Mouse (Mus musculus): Measurements from ENCODE around the gene Sft2d1. TPM values are rescaled to one million over a fixed set of nuclear protein-coding genes. Genes with fewer than 3 reads are reported as not detected.

Gene Sft2d1
- polyA plus RNA-seq, 1 experiment from 2014 or later: 67.3 TPM

GRCm38 (mm10) chr17:8341360-8341963 lies 30.6 kb downstream of the Sft2d1 start:
- no peak overlapping the region for H3K27ac ChIP-seq (ENCODE audit: low read depth, low read length)
- H3K9me3 ChIP-seq (ENCODE audit: control insufficient read depth, low read length): no peaks in the 10 kb centered on the region
- H3K4me2 ChIP-seq (ENCODE audit: low read depth): peak overlapping the region; percentile 92
- no peaks in the 10 kb centered on the region for H3K36me3 ChIP-seq (ENCODE audit: control insufficient read depth, insufficient read depth, low read length)
- peak overlapping the region; percentile 75 for H3K9ac ChIP-seq (ENCODE audit: low read length)
- DNase-seq (ENCODE audit: low spot score) (no peak), ATAC-seq (ENCODE audit: insufficient read depth, low FRiP score, low TSS enrichment) (peak; percentile 58)
- peaks cover 42% of the 10 kb centered on the region for H3K27me3 ChIP-seq (ENCODE audit: control insufficient read depth, insufficient read depth, low read length)
- 11% methylated on average over 40 of the region's 46 CpGs for WGBS
- peaks cover 10% of the 10 kb centered on the region for H3K4me1 ChIP-seq (ENCODE audit: control insufficient read depth, insufficient read depth, low read length)
- H3K4me3 ChIP-seq (ENCODE audit: low read depth, low read length): peak overlapping the region; percentile 50

GRCm38 (mm10) chr17:8342706-8343105 lies 31.8 kb downstream of the Sft2d1 start:
- H3K4me2 ChIP-seq (ENCODE audit: low read depth): no peak overlapping the region
- ATAC-seq (ENCODE audit: insufficient read depth, low FRiP score, low TSS enrichment) (no peak), DNase-seq (ENCODE audit: low spot score) (no peak)
- H3K9me3 ChIP-seq (ENCODE audit: control insufficient read depth, low read length): no peaks in the 10 kb centered on the region
- H3K36me3 ChIP-seq (ENCODE audit: control insufficient read depth, insufficient read depth, low read length): no peaks in the 10 kb centered on the region
- H3K4me1 ChIP-seq (ENCODE audit: control insufficient read depth, insufficient read depth, low read length): peaks cover 10% of the 10 kb centered on the region
- H3K9ac ChIP-seq (ENCODE audit: low read length): no peak overlapping the region
- no peak overlapping the region for H3K4me3 ChIP-seq (ENCODE audit: low read depth, low read length)
- no peak overlapping the region for H3K27ac ChIP-seq (ENCODE audit: low read depth, low read length)
- WGBS: 60% methylated on average over 5 of the region's 5 CpGs
- peaks cover 42% of the 10 kb centered on the region for H3K27me3 ChIP-seq (ENCODE audit: control insufficient read depth, insufficient read depth, low read length)

DNA sequence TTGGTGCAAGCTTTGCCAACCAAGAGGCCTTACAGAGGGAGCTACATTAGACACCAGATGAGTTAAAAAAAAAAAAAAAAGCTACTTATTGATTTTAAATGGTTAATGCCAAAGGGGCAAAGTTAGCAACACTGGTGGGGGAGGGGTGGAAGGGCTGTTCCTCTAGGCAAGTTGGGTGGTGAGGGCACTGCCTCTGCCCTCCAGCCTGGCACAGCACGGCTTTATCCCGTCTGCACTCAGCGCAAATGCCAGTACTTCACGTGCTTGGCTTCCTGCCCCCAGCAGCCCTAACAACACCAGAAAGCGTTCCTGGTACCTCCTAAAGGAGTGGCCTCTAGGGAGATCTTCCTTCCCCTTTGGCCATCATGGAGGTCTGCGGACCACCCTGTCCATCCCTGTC lies 32.5 kb downstream of the Sft2d1 start:
- H3K36me3 ChIP-seq (ENCODE audit: control insufficient read depth, insufficient read depth, low read length): no peaks in the 10 kb centered on the region
- no peak overlapping the region for H3K4me2 ChIP-seq (ENCODE audit: low read depth)
- peaks cover 10% of the 10 kb centered on the region for H3K4me1 ChIP-seq (ENCODE audit: control insufficient read depth, insufficient read depth, low read length)
- no peak for ATAC-seq (ENCODE audit: insufficient read depth, low FRiP score, low TSS enrichment)
- 75% methylated on average over 6 of the region's 6 CpGs for WGBS
- no peak overlapping the region for H3K9ac ChIP-seq (ENCODE audit: low read length)
- no peak overlapping the region for H3K4me3 ChIP-seq (ENCODE audit: low read depth, low read length)
- no peaks in the 10 kb centered on the region for H3K9me3 ChIP-seq (ENCODE audit: control insufficient read depth, low read length)
- no peak for DNase-seq (ENCODE audit: low spot score)
- H3K27ac ChIP-seq (ENCODE audit: low read depth, low read length): no peak overlapping the region
- H3K27me3 ChIP-seq (ENCODE audit: control insufficient read depth, insufficient read depth, low read length): peaks cover 42% of the 10 kb centered on the region

- no peak for DNase-seq (ENCODE audit: low spot score)
- Histone ChIP-seq H3K36me3 (ENCODE audit: control insufficient read depth, insufficient read depth, low read length) (no peaks in the 10 kb centered on the region), H3K9ac (ENCODE audit: low read length) (no peak overlapping the region), H3K27ac (ENCODE audit: low read depth, low read length) (no peak overlapping the region), H3K9me3 (ENCODE audit: control insufficient read depth, low read length) (no peaks in the 10 kb centered on the region), H3K27me3 (ENCODE audit: control insufficient read depth, insufficient read depth, low read length) (no peaks in the 10 kb centered on the region), H3K4me3 (ENCODE audit: low read depth, low read length) (no peak overlapping the region), H3K4me1 (ENCODE audit: control insufficient read depth, insufficient read depth, low read length) (no peaks in the 10 kb centered on the region), H3K4me2 (ENCODE audit: low read depth) (no peak overlapping the region)
- WGBS: 87% methylated on average over 5 of the region's 5 CpGs
- ATAC-seq (ENCODE audit: insufficient read depth, low FRiP score, low TSS enrichment): no peak
Observed at GRCm38 (mm10) chr17:8347765-8348285, 36.9 kb downstream of the Sft2d1 start.

GRCm38 (mm10) chr17:8348941-8349340 lies 38.0 kb downstream of the Sft2d1 start:
- no peak overlapping the region for H3K4me2 ChIP-seq (ENCODE audit: low read depth)
- no peak for ATAC-seq (ENCODE audit: insufficient read depth, low FRiP score, low TSS enrichment)
- WGBS: 91% methylated on average over 4 of the region's 4 CpGs

GRCm38 (mm10) chr17:8351088-8351487 lies 40.2 kb downstream of the Sft2d1 start:
- 55% methylated on average over 7 of the region's 7 CpGs for WGBS
- H3K4me3 ChIP-seq (ENCODE audit: low read depth, low read length): no peak overlapping the region
- H3K27ac ChIP-seq (ENCODE audit: low read depth, low read length): no peak overlapping the region
- H3K9ac ChIP-seq (ENCODE audit: low read length): no peak overlapping the region
- H3K36me3 ChIP-seq (ENCODE audit: control insufficient read depth, insufficient read depth, low read length): no peaks in the 10 kb centered on the region
- no peaks in the 10 kb centered on the region for H3K27me3 ChIP-seq (ENCODE audit: control insufficient read depth, insufficient read depth, low read length)
- DNase-seq (ENCODE audit: low spot score) (no peak), ATAC-seq (ENCODE audit: insufficient read depth, low FRiP score, low TSS enrichment) (no peak)
- no peak overlapping the region for H3K4me2 ChIP-seq (ENCODE audit: low read depth)
- no peaks in the 10 kb centered on the region for H3K4me1 ChIP-seq (ENCODE audit: control insufficient read depth, insufficient read depth, low read length)
- no peaks in the 10 kb centered on the region for H3K9me3 ChIP-seq (ENCODE audit: control insufficient read depth, low read length)

More at GRCm38 (mm10) chr17:8348941-8349340, 38.0 kb downstream of the Sft2d1 start:
- no peak for DNase-seq (ENCODE audit: low spot score)
- no peaks in the 10 kb centered on the region for H3K9me3 ChIP-seq (ENCODE audit: control insufficient read depth, low read length)
- no peaks in the 10 kb centered on the region for H3K36me3 ChIP-seq (ENCODE audit: control insufficient read depth, insufficient read depth, low read length)
- H3K27ac ChIP-seq (ENCODE audit: low read depth, low read length): no peak overlapping the region
- H3K4me3 ChIP-seq (ENCODE audit: low read depth, low read length): no peak overlapping the region
- H3K4me1 ChIP-seq (ENCODE audit: control insufficient read depth, insufficient read depth, low read length): no peaks in the 10 kb centered on the region
- no peak overlapping the region for H3K9ac ChIP-seq (ENCODE audit: low read length)
- H3K27me3 ChIP-seq (ENCODE audit: control insufficient read depth, insufficient read depth, low read length): no peaks in the 10 kb centered on the region

DNA sequence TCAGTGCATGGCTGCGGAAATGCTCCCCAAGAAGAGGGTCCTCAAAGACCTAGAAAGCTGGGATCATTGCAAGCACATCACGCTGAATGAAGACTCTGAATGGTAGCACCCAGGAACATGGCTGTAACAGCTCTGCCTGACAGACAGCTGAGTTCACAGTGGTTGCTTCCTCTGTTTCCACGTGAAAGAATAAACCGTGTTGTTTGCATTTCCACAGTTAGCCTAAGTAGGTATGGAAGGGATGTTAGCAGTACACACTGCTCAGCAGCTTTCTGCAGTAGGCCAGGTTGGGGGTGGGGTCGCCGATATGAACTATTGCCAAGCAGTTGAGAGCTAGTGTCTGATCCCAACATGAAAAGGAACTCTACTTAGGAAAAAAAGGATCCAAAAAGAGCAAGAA lies 44.8 kb downstream of the Sft2d1 start, which contains the start of gene T2:
Gene T2, plus strand, starts transcription at position 301 of the 400 bp plus-strand sequence.
- Histone ChIP-seq H3K9me3 (ENCODE audit: control insufficient read depth, low read length) (no peaks in the 10 kb centered on the region), H3K4me1 (ENCODE audit: control insufficient read depth, insufficient read depth, low read length) (no peaks in the 10 kb centered on the region), H3K4me2 (ENCODE audit: low read depth) (no peak within 1 kb of the TSS), H3K4me3 (ENCODE audit: low read depth, low read length) (no peak within 1 kb of the TSS), H3K27me3 (ENCODE audit: control insufficient read depth, insufficient read depth, low read length) (no peaks in the 10 kb centered on the region), H3K9ac (ENCODE audit: low read length) (no peak within 1 kb of the TSS), H3K36me3 (ENCODE audit: control insufficient read depth, insufficient read depth, low read length) (no peaks in the 10 kb centered on the region), H3K27ac (ENCODE audit: low read depth, low read length) (no peak within 1 kb of the TSS)
- ATAC-seq (ENCODE audit: insufficient read depth, low FRiP score, low TSS enrichment) (no peak), DNase-seq (ENCODE audit: low spot score) (no peak)
- 88% methylated on average over 6 of the region's 6 CpGs for WGBS

DNA sequence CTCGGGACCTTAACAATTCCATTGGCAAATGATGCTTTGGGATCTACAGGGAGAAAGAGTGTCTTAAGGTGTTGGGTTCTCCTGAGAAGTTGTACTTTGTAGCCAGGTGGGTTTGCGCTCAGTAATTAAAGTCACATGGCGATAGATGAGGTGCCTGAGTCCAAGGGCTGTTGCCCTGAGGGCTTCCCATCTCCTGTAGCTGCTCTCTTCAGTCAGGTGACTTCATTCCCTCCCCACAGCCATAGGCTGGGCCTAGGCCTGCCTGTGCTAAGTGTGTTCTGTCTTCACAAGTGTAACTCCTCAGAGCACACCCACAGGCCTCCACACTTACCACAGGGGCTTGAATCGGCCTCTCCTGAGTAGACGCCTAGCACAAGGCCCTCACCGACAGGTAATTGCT lies 46.6 kb downstream of the Sft2d1 start:
- no peaks in the 10 kb centered on the region for H3K27me3 ChIP-seq (ENCODE audit: control insufficient read depth, insufficient read depth, low read length)
- H3K4me3 ChIP-seq (ENCODE audit: low read depth, low read length): no peak overlapping the region
- no peak overlapping the region for H3K4me2 ChIP-seq (ENCODE audit: low read depth)
- WGBS: 89% methylated on average over 6 of the region's 6 CpGs
- no peak for DNase-seq (ENCODE audit: low spot score)
- no peaks in the 10 kb centered on the region for H3K4me1 ChIP-seq (ENCODE audit: control insufficient read depth, insufficient read depth, low read length)
- no peak overlapping the region for H3K27ac ChIP-seq (ENCODE audit: low read depth, low read length)
- no peak for ATAC-seq (ENCODE audit: insufficient read depth, low FRiP score, low TSS enrichment)
- no peaks in the 10 kb centered on the region for H3K9me3 ChIP-seq (ENCODE audit: control insufficient read depth, low read length)
- H3K36me3 ChIP-seq (ENCODE audit: control insufficient read depth, insufficient read depth, low read length): no peaks in the 10 kb centered on the region
- H3K9ac ChIP-seq (ENCODE audit: low read length): no peak overlapping the region

- Histone ChIP-seq H3K4me1 (ENCODE audit: control insufficient read depth, insufficient read depth, low read length) (no peaks in the 10 kb centered on the region), H3K27ac (ENCODE audit: low read depth, low read length) (no peak overlapping the region), H3K9me3 (ENCODE audit: control insufficient read depth, low read length) (no peaks in the 10 kb centered on the region), H3K4me2 (ENCODE audit: low read depth) (no peak overlapping the region), H3K9ac (ENCODE audit: low read length) (no peak overlapping the region), H3K4me3 (ENCODE audit: low read depth, low read length) (no peak overlapping the region), H3K27me3 (ENCODE audit: control insufficient read depth, insufficient read depth, low read length) (no peaks in the 10 kb centered on the region), H3K36me3 (ENCODE audit: control insufficient read depth, insufficient read depth, low read length) (no peaks in the 10 kb centered on the region)
- ATAC-seq (ENCODE audit: insufficient read depth, low FRiP score, low TSS enrichment): no peak
- no peak for DNase-seq (ENCODE audit: low spot score)
- 91% methylated on average over 5 of the region's 5 CpGs for WGBS
Observed at GRCm38 (mm10) chr17:8360876-8361275, 50.0 kb downstream of the Sft2d1 start.

All from neural tube, embryonic 11.5 days (tissue).